Mouse (Mus musculus) frontal cortex, adult (tissue): ENCODE measurements around the gene Retreg3.
A peak's percentile ranks its signal among the peaks of the same experiment; 100 is the strongest.

Experiments used
- ATAC-seq: cut with Nextera tagmentation; 2 replicates; pipeline ENCODE4 v1.9.2; 2017; ENCODE audit warnings: mild to moderate bottlenecking, moderate library complexity, mixed read lengths; ENCODE audit not compliant: low TSS enrichment

Gene Retreg3

GRCm38 (mm10) chr11:101079746-101080145, 39.9 kb downstream of the Retreg3 start:
- ATAC-seq = no peak

DNA sequence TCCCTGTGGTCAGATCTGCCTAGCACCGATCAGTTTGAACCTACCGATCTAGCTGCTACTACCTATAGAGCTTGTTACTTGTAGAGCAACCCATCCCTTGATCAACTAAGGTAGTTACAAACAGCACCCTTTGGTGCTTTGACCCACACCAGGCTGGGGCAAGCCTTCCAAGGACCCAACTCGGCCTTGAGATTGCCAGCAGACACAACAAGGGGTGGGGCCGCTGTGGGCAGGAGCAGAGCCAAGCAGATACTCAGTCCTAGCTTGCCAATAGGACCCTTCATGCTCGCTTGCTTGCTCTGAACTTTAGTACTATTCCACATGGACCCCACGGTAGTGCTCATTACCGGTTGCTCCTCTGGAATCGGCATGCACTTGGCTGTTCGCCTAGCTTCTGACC, 41.6 kb downstream of the Retreg3 start, which contains the start of gene Hsd17b1:
Gene Hsd17b1, plus strand, starts transcription at position 291 of the 400 bp plus-strand sequence.
- ATAC-seq = no peak

DNA sequence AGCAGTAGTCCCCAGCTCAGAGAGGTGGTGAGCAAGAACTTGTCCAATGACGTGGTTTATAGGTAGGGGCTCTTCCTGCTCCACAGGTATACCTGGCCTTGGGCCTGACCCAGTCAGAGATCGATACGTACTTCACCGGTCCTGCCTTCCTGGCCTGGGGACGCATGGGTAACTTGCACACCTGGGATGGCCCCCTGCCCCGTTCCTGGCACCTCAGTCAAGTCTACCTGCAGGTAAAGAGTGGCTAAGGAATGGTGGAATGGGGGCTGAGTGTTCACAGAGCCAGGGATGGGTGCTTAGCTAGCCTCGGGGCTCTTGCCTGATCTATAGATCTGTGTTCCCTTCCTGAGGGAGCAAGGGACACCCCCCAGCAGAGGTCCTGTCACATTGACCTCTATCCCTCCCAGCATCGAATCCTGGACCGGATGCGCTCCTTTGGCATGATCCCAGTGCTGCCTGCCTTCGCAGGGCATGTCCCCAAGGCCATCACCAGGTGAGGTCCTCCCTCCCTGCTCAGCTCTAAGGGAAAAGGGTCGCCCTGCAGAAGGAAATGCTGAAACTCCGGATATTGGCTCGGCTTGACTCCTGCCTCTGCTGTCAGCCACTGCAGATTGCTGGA, 47.8 kb downstream of the Retreg3 start:
- ATAC-seq = no peak

DNA sequence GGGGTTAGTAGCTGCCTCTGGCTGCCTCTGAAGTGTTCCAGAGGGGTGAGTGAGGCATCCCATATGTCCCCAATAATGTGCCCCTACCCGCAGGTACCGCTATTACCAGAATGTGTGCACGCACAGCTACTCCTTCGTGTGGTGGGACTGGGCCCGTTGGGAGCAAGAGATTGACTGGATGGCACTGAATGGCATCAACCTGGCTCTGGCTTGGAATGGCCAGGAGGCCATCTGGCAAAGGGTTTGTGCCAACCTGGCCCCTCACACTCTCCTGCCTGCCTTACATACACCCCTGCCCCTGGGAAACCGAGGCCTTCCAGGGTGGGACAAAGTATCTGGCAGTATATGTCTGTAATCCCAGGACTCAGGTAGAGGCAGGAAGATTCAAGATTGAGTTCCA, 48.7 kb downstream of the Retreg3 start:
- ATAC-seq = no peak

- ATAC-seq = peak; percentile 24
These were observed 49.5 kb downstream of the Retreg3 start for GRCm38 (mm10) chr11:101070189-101070527.

GRCm38 (mm10) chr11:101069391-101070188, 50.1 kb downstream of the Retreg3 start, which contains the start of gene Naglu:
TSS of gene Naglu (plus strand) at chr11:101070012.
- ATAC-seq = peak; percentile 83

DNA sequence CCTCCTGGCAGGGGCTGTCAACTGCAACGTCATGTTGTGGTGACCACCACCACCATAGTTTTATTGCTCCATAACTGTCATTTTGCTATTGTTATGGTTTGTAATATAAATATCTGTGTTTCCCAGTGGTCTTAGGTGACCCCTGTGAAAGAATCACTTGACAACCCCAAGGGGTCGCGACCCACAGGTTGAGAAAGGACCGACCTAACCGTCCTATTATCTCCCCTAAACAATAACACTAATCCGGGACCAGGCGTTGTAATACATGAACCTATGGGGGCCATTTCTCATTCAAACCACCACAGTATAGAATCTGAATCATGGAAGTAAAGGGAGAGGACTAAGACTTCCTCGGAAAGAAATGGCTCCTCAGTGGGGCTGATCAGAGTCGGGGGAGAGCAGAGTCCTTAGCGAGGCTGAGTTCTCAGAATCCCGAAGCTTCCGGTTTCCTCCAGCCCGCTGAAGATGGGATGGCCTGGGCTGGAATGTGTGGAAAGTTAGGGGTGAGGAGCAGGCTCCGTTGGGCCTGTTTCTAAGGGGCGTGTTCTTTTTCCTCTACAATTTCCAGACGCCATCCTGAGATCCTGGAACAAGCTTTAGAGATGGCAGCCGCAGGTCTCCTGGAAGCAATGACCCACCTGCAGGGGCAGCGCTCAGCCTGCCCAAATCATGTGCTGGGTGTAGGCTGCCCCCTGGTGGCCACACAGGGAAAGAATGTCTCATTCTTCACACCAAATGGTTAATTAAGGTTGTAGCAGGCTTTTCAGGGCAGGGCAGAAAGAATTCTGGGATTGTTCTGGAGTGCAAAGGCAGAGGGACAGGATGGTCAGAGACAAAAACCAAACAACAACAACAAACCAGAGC, 52.9 kb downstream of the Retreg3 start:
- no peak for ATAC-seq

GRCm38 (mm10) chr11:101065002-101065401, 54.7 kb downstream of the Retreg3 start:
- ATAC-seq = no peak

DNA sequence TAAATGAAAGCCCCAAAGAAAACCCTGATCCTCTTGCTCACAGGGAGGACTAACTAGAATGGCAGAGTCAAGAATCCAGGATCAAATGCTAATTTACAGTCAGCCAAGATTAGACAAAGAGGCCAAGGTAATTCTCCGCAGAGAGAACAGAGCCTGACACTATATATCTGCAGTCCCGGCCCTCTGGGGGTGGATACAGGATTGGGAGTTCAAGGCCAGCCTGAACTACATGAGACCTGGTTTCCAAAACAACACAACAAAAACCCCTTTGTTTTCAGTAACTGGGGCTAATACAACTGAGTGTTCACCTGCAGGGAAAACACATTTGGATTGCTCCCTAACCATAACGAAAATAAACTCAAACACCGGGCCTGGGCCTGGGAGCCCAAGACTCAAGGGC, 55.2 kb downstream of the Retreg3 start:
- ATAC-seq = no peak

DNA sequence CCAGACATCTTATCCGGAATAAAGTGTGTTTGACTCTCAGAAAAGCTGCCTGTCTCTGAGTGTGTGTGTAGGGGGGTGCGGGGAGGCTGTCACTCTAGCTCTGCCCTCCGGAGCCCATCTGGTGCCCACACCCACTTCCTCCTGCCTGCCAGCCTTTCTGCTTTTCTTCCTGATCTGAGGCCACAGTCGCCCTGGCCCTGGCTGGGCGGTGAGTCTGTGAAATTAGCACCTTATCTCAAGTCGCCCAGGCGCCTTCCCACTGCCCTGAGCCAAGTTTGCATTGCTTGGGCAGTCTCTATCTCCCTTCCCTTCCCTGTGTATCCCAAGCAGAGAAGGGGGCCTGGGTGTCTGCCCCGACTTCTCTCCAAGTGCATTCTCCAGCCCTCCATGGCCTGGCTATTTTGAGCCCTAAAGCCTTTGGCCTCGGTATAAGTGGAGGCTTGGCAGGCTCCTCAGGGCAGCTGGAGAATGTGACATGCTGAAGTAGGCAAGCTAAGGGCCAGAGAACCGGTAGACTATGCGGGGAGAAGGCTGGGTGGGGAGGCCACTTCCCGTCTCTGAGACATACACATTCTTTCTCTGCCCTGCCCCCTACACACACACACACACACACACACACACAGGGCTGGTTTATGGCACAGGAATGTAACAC, 55.9 kb downstream of the Retreg3 start:
- 0 out of 2 replicates have a peak, but pooled peaks have one; percentile 7 for ATAC-seq

GRCm38 (mm10) chr11:101062971-101063675, 56.6 kb downstream of the Retreg3 start:
- no peak for ATAC-seq

- ATAC-seq = peak; percentile 27; the same call in 1 of the 2 replicates
These were observed 57.4 kb downstream of the Retreg3 start for GRCm38 (mm10) chr11:101062165-101062884.

GRCm38 (mm10) chr11:101061049-101061448, 58.6 kb downstream of the Retreg3 start:
- ATAC-seq = no peak

DNA sequence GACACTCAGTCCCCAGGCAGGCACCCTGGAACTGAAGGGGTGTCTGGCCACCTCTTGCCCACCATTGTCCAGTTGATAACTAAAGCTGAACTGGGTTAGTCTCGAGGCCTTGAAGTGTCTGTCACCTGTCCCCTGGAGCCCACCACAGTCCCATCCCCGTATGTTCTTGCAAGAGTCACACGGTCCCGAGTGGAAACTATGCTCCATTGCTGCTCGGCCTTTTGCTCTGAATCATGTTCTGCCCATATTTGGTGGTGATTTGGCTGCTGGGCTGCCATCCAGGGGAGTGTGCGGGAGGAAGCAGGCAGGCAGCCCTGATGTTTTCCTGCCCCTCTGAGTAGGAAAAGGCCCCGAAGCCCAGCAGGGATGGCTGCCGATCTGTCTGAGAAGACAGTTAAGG, 59.6 kb downstream of the Retreg3 start:
- peak; percentile 53 for ATAC-seq

GRCm38 (mm10) chr11:101059473-101059872, 60.2 kb downstream of the Retreg3 start:
- ATAC-seq = no peak

DNA sequence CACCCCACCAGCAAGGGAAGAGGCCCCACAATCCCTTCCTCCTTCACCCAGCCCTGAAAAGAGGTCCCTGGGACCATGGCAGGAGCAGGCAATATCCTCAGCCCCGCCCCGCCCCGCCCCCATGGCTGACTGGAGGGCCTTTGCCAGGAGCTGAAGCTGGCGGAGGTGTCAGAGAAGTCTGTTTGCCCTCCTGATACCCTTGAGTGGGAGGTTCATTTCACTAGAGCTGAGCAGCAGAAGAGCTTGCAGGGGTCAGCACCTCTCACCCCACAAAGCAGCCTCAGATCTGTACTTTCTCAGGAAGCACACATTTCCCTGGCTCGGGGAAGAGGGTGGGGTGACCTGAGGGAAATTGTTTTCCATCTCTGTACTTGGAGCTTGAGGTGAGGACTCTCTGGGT, 61.0 kb downstream of the Retreg3 start:
- no peak for ATAC-seq

DNA sequence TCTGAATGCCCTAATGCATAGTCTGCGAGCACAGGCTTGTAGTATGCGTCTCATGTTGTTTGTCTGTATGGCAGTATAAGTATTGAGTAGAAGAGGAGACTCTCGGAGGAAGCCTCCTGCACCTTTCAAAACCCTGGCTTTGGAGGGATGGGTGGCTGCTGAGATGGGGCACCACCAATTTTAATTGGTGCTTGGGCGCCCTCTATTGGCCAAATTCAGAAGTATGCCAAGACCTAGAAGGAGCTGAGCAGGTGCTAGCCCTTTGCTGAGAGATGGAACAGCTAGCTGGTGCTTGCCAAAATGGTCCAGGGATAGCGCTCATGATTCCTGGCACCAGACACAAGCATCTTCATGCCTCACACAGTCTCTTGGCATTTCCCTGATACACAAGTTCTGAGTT, 61.8 kb downstream of the Retreg3 start:
- peak; percentile 28; the same call in 1 of the 2 replicates for ATAC-seq

- ATAC-seq = peak; percentile 36
These were observed 62.8 kb downstream of the Retreg3 start for GRCm38 (mm10) chr11:101056885-101057284.

DNA sequence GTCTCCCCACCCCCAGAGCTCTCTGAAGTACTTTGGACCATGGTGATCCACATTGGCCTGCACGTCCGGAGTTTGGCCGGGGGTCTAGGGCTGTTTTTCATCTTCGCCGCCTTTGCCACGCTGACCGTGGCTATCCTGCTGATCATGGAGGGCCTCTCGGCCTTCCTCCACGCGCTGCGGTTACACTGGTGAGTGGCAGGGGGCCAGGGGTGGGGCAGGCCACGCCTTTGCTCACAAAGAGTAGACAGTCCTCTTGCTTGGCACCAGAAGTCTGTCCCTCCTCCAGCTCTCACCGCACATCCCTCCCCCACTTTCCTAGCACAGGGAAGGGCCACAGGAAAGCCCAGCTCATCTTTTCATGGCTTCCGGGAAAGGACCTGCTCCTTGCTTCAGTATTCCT, 64.3 kb downstream of the Retreg3 start:
- no peak for ATAC-seq

DNA sequence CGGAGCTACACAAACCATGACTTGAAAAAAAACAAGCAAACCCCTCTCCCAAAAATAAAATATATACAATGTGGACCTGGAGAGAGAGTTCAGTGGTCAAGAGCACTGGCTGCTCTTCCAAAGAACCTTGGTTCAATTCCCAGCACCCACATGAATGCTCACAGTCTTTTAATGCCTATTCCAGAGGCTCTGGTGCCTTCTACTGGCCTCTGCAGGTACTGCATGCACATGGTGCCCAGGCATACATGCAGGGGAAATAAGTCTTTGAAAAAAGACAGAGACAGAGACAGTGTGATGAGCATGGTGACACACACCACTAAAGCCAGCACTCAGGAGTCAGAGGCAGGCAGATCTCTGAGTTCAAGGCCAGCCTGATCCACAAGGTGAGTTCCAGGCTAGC, 65.7 kb downstream of the Retreg3 start:
- ATAC-seq = no peak
